Mouse (Mus musculus): Measurements from ENCODE around the gene Gpr3. TPM values are rescaled to one million over a fixed set of nuclear protein-coding genes. Genes with fewer than 3 reads are reported as not detected.
A peak's percentile ranks its signal among the peaks of the same experiment; 100 is the strongest.

Gene Gpr3
- 0.32 and 0.35 TPM in 2 replicates for polyA plus RNA-seq (2016; fragmentation: Nextera tagmentation; extraction: Ambion mirVana)

DNA sequence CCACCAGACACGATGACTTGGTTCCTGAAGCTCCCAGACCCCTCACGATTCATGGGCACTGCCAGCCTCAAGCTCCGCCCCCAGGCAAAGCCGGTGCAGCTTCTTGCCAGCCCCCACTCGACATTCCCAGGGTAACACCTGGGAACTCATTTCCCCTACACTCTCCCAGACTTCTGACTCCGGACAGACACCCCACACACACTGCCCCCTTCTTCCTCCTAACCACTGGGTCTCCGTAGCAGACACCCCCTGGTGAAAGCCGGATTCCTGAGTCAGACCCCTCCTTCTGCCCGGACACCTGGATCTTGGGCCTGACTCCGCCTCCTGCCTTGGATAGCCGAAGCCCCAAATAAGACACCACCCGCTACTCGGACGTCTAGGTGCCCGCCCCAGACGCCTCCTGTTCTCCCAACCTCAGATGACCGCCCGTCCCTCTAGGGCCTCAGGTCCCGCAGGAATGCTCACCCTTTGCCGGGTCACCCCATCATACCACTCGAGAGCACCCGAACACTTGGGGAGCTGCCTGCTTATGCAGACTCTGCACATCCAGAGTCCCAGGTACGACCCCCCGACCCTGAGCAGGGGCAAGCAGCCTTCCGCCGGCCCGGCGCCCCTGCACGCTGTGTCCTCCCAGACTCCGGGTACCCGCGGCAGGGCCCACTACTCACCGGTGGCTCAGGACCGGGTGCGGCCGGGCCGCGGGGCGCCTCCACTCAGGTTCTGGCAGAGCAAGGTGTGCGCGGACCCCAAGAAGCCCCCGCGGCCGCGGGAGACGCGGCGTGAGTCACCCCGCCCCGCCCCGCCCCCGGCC is at the start of gene Gpr3, which contains the start of gene Cd164l2:
Gene Gpr3 (minus strand): TSS at position 786 of the 811 bp plus-strand sequence.
Gene Cd164l2 (plus strand): TSS at position 381 of the 811 bp plus-strand sequence.
- WGBS, result 2% methylated on average over 52 of the region's 52 CpGs
- Histone ChIP-seq H3K36me3 (no peaks in the 10 kb centered on the region), H3K27ac (peak within 1 kb of the TSS; percentile 76), H3K27me3 (ENCODE audit: insufficient read depth, poor library complexity, severe bottlenecking) (peaks cover 93% of the 10 kb centered on the region), H3K4me1 (replicated peaks) (peaks cover 33% of the 10 kb centered on the region), H3K9me3 (no peaks in the 10 kb centered on the region), H3K4me3 (peak within 1 kb of the TSS; percentile 79)
- no peak for DNase-seq (ENCODE audit: low spot score)

DNA sequence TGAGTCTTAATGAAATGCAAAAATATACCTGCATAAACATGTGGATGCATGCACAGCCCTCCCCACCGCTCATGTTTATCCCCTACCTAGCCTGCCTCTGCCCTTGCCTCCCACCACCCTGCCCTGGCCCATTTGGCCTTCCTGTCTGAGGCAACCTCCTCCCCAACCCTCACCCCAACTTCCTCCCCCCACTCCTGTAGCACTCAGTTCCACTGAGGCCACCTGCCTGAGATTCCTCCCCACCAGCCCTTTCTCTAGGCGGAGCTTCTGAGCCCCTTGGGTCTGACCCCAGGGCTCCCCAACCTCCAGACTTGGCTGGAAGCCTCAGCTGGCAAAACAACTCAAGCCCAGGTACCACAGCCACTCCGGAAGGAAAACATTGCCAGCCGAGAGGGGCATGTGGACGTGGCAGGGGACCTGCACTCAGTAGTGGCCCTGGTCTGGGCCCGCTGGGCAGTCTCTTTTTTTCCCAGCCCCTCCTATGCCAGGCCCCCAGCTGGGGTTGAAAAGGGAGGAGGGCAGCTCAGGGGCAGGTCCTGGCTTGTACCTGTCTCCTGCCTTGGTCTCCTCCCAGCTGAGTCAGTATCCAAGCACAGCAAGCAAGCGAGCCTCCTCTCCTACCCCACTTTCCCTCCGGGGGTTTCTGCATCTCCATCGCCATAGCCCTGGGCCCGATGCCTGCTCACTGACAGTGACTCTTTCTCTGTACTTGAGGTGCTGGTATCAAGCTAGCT is 49.5 kb upstream of the Gpr3 start:
- Histone ChIP-seq H3K4me3 (no peak overlapping the region), H3K27me3 (ENCODE audit: insufficient read depth, poor library complexity, severe bottlenecking) (peaks cover 29% of the 10 kb centered on the region), H3K9me3 (peaks cover 15% of the 10 kb centered on the region; the same call in 1 of the 2 replicates), H3K4me1 (replicated peaks) (peaks cover 22% of the 10 kb centered on the region), H3K36me3 (peaks cover 41% of the 10 kb centered on the region), H3K27ac (peak overlapping the region; percentile 12; the same call in 1 of the 2 replicates)
- DNase-seq (ENCODE audit: low spot score), result no peak
- WGBS, result 45% methylated on average over 10 of the region's 10 CpGs

DNA sequence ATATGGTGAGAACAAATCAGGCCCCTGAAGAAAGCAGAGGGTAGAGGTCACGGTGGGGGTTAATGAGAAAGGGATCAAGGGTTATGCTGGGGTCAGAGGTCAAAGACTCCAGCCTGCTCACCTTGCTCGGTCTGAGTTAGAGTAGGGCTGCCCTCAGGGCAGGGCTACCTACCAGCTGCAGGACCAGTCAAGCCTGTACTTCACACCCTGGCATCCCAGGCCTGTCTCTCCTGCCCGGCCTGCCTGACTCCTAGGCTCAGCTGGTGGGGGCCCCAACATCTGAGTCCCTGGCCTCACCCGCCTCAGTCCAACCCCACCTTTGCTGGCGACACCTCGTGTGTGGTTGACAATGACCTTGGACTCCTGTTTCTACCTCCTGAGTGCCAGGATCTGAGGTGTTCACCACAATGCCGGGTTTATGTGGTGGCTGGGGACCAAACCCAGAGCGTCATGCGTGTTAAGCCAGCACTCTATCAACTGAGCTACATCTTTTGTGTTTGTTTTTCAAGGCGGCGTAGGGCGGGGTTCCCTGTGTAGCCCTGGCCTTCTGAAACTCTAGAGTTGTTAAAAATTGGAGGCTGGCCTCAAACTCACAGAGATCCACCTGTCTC is 45.6 kb upstream of the Gpr3 start:
- H3K9me3 ChIP-seq, result no peaks in the 10 kb centered on the region
- H3K27me3 ChIP-seq (ENCODE audit: insufficient read depth, poor library complexity, severe bottlenecking), result peaks cover 68% of the 10 kb centered on the region
- whole genome bisulfite sequencing, result 78% methylated on average over 12 of the region's 12 CpGs
- H3K4me3 ChIP-seq, result no peak overlapping the region
- no peak overlapping the region for H3K27ac ChIP-seq
- peaks cover 2% of the 10 kb centered on the region for H3K36me3 ChIP-seq
- DNase-seq (ENCODE audit: low spot score), result no peak
- H3K4me1 ChIP-seq (replicated peaks), result peaks cover 29% of the 10 kb centered on the region

DNA sequence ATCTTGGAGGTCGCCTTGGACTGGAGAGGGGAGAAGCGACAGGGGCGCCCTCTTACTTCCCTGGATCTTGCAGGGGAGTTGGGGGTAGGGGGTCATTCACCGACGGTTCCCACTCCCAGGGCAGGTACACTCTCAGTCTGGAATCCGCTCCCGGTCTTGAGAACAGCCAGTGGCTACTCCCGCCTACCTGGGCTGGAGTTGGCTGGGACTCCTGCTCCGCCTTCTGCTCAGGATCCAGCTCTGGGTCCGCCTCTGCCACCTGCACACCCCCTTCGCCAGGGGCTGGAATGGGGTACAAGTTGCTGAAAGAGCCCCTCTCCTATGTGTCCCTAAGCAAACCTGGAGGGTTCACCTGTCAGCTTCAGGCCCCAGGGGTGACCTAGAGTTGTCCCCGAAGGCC is 44.9 kb upstream of the Gpr3 start:
- Histone ChIP-seq H3K4me1 (replicated peaks) (peaks cover 29% of the 10 kb centered on the region), H3K4me3 (0 out of 2 replicates have a peak overlapping the region, but pooled peaks have one; percentile 13), H3K27me3 (ENCODE audit: insufficient read depth, poor library complexity, severe bottlenecking) (peaks cover 75% of the 10 kb centered on the region), H3K36me3 (no peaks in the 10 kb centered on the region), H3K9me3 (no peaks in the 10 kb centered on the region), H3K27ac (no peak overlapping the region)
- DNase-seq (ENCODE audit: low spot score), result no peak
- 32% methylated on average over 12 of the region's 12 CpGs for WGBS

DNA sequence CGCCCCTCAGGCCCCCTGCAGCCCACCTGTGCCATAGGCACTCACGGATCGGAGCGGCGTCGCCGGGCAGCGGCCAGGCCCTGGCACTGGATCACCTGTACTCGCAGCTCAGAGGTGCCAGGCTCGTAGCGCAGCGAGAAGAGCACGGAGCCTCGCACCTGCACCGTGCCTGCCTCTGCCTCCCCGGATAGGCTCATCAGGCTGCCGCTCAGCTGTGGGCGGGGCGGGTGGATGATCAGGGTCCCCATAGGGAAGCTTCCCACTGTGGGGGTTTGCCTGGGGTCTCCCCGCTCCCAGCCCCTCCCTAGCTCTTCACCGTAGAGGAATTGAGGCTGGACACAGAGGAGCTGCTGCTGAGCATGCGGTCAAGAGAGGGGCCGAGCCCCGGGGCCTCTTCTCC is 44.5 kb upstream of the Gpr3 start:
- no peaks in the 10 kb centered on the region for H3K9me3 ChIP-seq
- H3K4me1 ChIP-seq (replicated peaks), result peaks cover 29% of the 10 kb centered on the region
- no peak overlapping the region for H3K27ac ChIP-seq
- 20% methylated on average over 24 of the region's 24 CpGs for WGBS
- H3K4me3 ChIP-seq, result peak overlapping the region; percentile 13; the same call in 1 of the 2 replicates
- no peaks in the 10 kb centered on the region for H3K36me3 ChIP-seq
- DNase-seq (ENCODE audit: low spot score), result no peak
- H3K27me3 ChIP-seq (ENCODE audit: insufficient read depth, poor library complexity, severe bottlenecking), result peaks cover 79% of the 10 kb centered on the region

DNA sequence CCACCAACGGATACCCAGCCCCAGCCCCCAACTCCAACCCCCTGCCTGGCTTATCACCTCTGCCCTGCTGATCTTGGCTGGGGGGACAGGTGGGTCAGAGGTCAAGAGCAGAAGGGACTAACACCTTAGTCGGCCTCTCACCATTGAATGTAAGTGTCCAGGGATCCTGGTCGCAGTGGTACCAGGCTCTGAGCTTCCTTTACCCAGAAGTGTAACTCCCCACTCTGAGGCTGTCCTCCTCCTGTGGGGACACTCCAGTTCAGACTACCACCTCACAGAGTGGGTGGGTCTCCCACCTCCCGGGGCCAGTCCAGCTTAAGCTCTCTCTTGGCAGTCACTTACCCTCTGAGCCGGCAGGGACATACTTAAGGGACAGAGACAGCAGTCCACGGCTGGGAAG is 43.1 kb upstream of the Gpr3 start:
- no peak overlapping the region for H3K27ac ChIP-seq
- no peaks in the 10 kb centered on the region for H3K9me3 ChIP-seq
- H3K4me1 ChIP-seq (replicated peaks), result peaks cover 39% of the 10 kb centered on the region
- DNase-seq (ENCODE audit: low spot score), result no peak
- H3K4me3 ChIP-seq, result no peak overlapping the region
- H3K36me3 ChIP-seq, result no peaks in the 10 kb centered on the region
- peaks cover 93% of the 10 kb centered on the region for H3K27me3 ChIP-seq (ENCODE audit: insufficient read depth, poor library complexity, severe bottlenecking)
- WGBS, result 57% methylated on average over 6 of the region's 6 CpGs

DNA sequence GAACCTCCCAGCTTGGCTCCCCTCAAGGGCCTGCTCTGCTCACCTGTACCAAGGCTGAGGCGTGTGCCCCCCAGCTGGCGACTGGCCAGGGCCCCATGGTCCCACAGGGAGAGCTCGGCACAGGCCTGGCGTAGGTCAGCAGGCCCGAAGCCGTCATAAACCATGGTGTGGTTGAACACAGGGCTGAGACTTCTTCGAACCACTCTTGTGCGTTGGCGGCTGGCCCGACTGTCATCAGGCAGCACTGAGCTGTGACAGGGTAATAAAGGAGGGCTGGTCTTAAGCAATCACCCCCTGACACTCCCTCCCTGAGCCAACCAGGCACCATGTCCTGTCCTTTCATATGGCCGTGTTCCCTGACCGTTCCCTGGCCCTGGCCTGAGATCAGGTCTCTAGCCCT is 41.1 kb upstream of the Gpr3 start:
- H3K9me3 ChIP-seq, result no peaks in the 10 kb centered on the region
- no peaks in the 10 kb centered on the region for H3K36me3 ChIP-seq
- WGBS, result 82% methylated on average over 12 of the region's 12 CpGs
- H3K27me3 ChIP-seq (ENCODE audit: insufficient read depth, poor library complexity, severe bottlenecking), result peaks cover 100% of the 10 kb centered on the region
- H3K27ac ChIP-seq, result no peak overlapping the region
- peaks cover 47% of the 10 kb centered on the region for H3K4me1 ChIP-seq (replicated peaks)
- H3K4me3 ChIP-seq, result no peak overlapping the region
- no peak for DNase-seq (ENCODE audit: low spot score)

DNA sequence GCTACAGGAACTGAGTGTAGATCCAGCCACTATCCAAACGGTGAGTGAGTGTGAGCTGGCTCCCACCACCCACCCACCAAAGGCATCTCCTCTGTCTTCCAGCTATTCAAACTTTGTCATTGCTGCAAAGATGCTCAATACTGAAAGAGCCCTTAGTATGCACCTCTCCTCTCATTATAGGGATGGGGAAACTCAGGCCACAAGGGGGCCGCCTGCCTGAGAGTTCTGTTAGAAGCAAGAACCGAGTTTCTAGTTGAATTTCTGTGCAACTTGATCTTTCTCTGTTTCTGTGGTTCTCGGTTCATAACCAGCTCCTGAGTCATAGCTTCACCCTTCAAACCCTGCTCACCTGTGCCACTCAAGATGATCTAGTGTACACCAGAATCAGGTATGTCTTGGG is 39.8 kb upstream of the Gpr3 start:
- Histone ChIP-seq H3K27me3 (ENCODE audit: insufficient read depth, poor library complexity, severe bottlenecking) (peaks cover 100% of the 10 kb centered on the region), H3K27ac (no peak overlapping the region), H3K36me3 (no peaks in the 10 kb centered on the region), H3K9me3 (no peaks in the 10 kb centered on the region), H3K4me3 (peak overlapping the region; percentile 53; the same call in 1 of the 2 replicates), H3K4me1 (replicated peaks) (peaks cover 42% of the 10 kb centered on the region)
- WGBS, result 41% methylated on average over 4 of the region's 4 CpGs
- DNase-seq (ENCODE audit: low spot score), result no peak

DNA sequence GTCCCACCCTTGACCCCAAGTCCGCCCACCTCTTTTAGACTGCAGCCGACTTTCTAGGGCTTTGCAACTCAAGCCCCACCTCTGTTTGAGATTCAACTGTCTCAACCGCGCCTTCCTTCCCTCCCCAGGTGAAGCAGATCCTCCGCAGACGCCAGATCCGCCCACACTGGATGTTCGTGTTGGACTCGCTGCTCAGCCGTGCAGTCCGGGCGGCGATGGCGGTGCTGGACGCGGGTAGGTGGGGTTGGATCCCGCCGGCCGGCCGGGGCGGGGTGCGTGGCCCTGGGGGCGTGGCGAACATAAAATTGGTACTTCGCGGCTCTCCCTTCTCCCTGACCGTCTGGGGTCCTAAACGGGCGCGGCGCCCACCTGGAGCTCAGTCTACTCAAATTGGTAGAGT is 38.9 kb upstream of the Gpr3 start:
- Histone ChIP-seq H3K36me3 (no peaks in the 10 kb centered on the region), H3K27me3 (ENCODE audit: insufficient read depth, poor library complexity, severe bottlenecking) (peaks cover 100% of the 10 kb centered on the region), H3K4me1 (replicated peaks) (peaks cover 43% of the 10 kb centered on the region), H3K9me3 (no peaks in the 10 kb centered on the region), H3K27ac (no peak overlapping the region), H3K4me3 (peak overlapping the region; percentile 53)
- DNase-seq (ENCODE audit: low spot score), result peak; percentile 36
- WGBS, result 2% methylated on average over 31 of the region's 31 CpGs

DNA sequence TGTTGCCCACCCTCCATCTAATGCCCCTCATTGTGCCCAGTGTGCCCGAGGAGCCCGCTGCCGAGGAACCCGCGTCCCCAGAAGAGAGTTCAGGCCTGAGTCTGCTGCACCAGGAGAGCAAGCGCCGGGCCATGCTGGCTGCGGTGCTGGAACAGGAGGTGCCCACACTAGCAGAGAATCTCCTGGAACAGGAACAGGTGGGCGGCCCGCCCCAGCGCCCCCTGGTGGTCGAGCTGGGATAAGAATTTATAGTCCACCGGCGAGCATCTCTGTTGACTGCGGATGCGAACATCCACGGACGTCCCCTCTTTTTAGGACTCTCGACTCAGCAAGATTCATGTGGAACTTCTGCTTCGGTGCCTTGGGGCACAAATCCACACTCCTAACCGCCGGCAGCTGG is 38.3 kb upstream of the Gpr3 start:
- Histone ChIP-seq H3K9me3 (no peaks in the 10 kb centered on the region), H3K27ac (peak overlapping the region; percentile 66), H3K27me3 (ENCODE audit: insufficient read depth, poor library complexity, severe bottlenecking) (peaks cover 100% of the 10 kb centered on the region), H3K4me3 (peak overlapping the region; percentile 53), H3K4me1 (replicated peaks) (peaks cover 43% of the 10 kb centered on the region), H3K36me3 (no peaks in the 10 kb centered on the region)
- WGBS, result 4% methylated on average over 22 of the region's 22 CpGs
- DNase-seq (ENCODE audit: low spot score), result peak; percentile 86

DNA sequence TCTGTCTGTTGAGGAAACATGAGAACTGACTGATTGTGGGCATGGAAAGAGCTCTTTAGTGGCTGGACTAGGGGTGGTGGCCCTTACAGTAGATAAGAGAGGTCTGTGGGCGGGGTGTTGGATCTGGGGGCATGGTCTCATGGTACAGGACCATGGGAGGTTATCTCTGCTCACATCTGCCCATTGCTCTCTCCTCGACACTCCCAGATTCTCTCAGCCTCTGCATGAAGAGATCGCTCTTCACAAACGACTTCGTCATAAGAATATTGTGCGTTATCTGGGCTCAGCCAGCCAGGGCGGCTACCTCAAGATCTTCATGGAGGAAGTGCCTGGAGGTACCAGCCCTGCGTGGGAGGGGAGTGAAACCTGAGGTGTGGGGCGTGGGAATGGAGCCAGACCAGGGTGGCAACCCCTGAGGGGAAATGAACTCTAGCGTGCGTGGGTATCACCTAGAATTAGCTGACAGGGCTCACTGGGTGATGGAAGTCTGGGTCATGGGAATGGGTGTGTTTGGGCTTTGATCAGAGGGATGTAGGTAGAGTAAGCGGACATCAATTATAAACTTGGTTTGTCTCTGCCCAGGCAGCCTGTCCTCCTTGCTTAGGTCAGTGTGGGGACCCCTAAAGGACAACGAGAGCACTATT is 35.6 kb upstream of the Gpr3 start:
- Histone ChIP-seq H3K4me1 (replicated peaks) (peaks cover 46% of the 10 kb centered on the region), H3K9me3 (no peaks in the 10 kb centered on the region), H3K36me3 (no peaks in the 10 kb centered on the region), H3K4me3 (no peak overlapping the region), H3K27me3 (ENCODE audit: insufficient read depth, poor library complexity, severe bottlenecking) (peaks cover 100% of the 10 kb centered on the region), H3K27ac (no peak overlapping the region)
- 79% methylated on average over 13 of the region's 13 CpGs for WGBS
- no peak for DNase-seq (ENCODE audit: low spot score)

DNA sequence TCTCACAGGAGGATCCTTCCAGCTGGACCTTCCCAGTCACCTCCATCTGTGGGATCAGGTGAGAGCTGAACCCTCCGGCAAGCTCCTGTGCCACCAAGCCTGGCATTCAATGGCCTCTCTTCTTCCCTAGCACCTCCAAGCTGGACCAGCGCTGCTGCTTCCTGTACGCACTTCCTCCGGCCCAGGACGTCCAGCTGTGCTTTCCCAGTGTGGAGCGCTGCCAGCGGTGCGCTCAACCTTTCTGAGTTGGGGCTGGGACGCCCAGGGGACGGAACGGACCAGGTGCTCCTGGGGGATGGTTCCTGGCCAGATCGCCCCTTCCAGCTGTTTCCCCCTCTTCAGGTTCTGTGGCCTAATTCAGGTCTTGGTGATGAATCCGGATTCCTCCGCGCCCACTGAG is 34.7 kb upstream of the Gpr3 start:
- H3K27me3 ChIP-seq (ENCODE audit: insufficient read depth, poor library complexity, severe bottlenecking), result peaks cover 100% of the 10 kb centered on the region

More for the DNA sequence above, 34.7 kb upstream of the Gpr3 start:
- H3K4me1 ChIP-seq (replicated peaks), result peaks cover 50% of the 10 kb centered on the region
- no peaks in the 10 kb centered on the region for H3K36me3 ChIP-seq
- H3K9me3 ChIP-seq, result no peaks in the 10 kb centered on the region
- H3K27ac ChIP-seq, result no peak overlapping the region
- 26% methylated on average over 15 of the region's 15 CpGs for WGBS
- no peak for DNase-seq (ENCODE audit: low spot score)
- H3K4me3 ChIP-seq, result no peak overlapping the region

Measured in hindbrain, embryonic 10.5 days (tissue).